Mouse (Mus musculus): ENCODE measurements around the gene Sult2a5. TPM values are rescaled to one million over a fixed set of nuclear protein-coding genes. Genes with fewer than 3 reads are reported as not detected.

Sult2a5 gene
- not detected in 2 replicates for polyA plus RNA-seq (2012)

GRCm38 (mm10) chr7:13623667-13624066 lies at the start of gene Sult2a5:
TSS of gene Sult2a5 (plus strand) at chr7:13623967.
- TF ChIP-seq GATA1 (IDR thresholded peaks at IDR 0.05; ENCODE audit: low read length) = no peak

Other genes with a start within 250 kb of the Sult2a5 start
- not detected in 2 replicates for gene Cabp5, start 225.8 kb upstream of the Sult2a5 start, polyA plus RNA-seq (2012)
- not detected in 2 replicates for gene Bsph1, start 173.1 kb upstream of the Sult2a5 start, polyA plus RNA-seq (2012)
- not detected in 2 replicates for gene Bsph2, start 52.9 kb upstream of the Sult2a5 start, polyA plus RNA-seq (2012)
- not detected in 2 replicates for gene Sult2a2, start 109.5 kb downstream of the Sult2a5 start, polyA plus RNA-seq (2012)
- gene Sult2a1, start 213.4 kb downstream of the Sult2a5 start, polyA plus RNA-seq (2012) = not detected in 2 replicates